Mouse (Mus musculus) spleen, adult 2 months (tissue): ENCODE measurements around the gene Cnpy1. TPM values are rescaled to one million over a fixed set of nuclear protein-coding genes. Genes with fewer than 3 reads are reported as not detected.

Experiments used
- DNase-seq, 2 experiments: peaks; one replicate each; pipeline versions ENCODE4 v3.0.0 to v3.0.0-alpha.2; 2012 to 2021; ENCODE audit warnings: low spot score in 2 of 2, low read depth in 1 of 2
- H3K27ac ChIP-seq: fragments of 200-500 bp; 2 replicates; pipeline ENCODE4 v1.5.1; 2012; ENCODE audit warnings: low read length, inconsistent platforms; ENCODE audit not compliant: insufficient read depth
- H3K27me3 ChIP-seq: fragments of 200-500 bp; 2 replicates; pipeline ENCODE4 v1.6.1; 2012; ENCODE audit warnings: mild to moderate bottlenecking, moderate library complexity, low read length, inconsistent platforms; ENCODE audit not compliant: control insufficient read depth, insufficient read depth
- H3K36me3 ChIP-seq: fragments of 200-500 bp; 2 replicates; pipeline ENCODE4 v1.6.1; 2012; ENCODE audit warnings: mild to moderate bottlenecking, low read length, inconsistent platforms; ENCODE audit not compliant: control insufficient read depth, insufficient read depth
- H3K4me1 ChIP-seq: fragments of 200-500 bp; 2 replicates; pipeline ENCODE4 v1.6.1; 2011; ENCODE audit warnings: inconsistent platforms; ENCODE audit not compliant: control insufficient read depth, insufficient read depth, insufficient read length
- H3K4me3 ChIP-seq: fragments of 200-500 bp; 2 replicates; pipeline ENCODE4 v1.5.1; 2011; ENCODE audit warnings: mild to moderate bottlenecking, inconsistent platforms; ENCODE audit not compliant: insufficient read depth, insufficient read length; ENCODE audit errors: extremely low read depth
- CTCF ChIP-seq: fragments of 200-500 bp; IDR thresholded peaks from 2 replicates; pipeline ENCODE4 v1.5.1; 2011; ENCODE audit warnings: mild to moderate bottlenecking, inconsistent platforms; ENCODE audit not compliant: insufficient read depth, insufficient read length, insufficient replicate concordance; ENCODE audit errors: extremely low read depth
- POLR2A ChIP-seq: fragments of 200-500 bp; IDR thresholded peaks from 2 replicates; pipeline ENCODE4 v1.6.1; 2011; ENCODE audit warnings: low read depth, low read length, inconsistent platforms
- WGBS: fragments of 180-500 bp; shearing (Covaris S2); methylation state at CpG from one replicate; pipeline ENCODE4 v1.1.7; 2018; 5-methylcytosine and 5-hydroxymethylcytosine counted together
- polyA plus RNA-seq: library from polyadenylated mRNA; depleted of rRNA; stranded (reverse); fragments of >200 nt; gene quantifications from 2 replicates; pipeline ENCODE4 v1.2.3, GENCODE M21; 2012

The Cnpy1 gene
- polyA plus RNA-seq, 1 experiment: not detected

DNA sequence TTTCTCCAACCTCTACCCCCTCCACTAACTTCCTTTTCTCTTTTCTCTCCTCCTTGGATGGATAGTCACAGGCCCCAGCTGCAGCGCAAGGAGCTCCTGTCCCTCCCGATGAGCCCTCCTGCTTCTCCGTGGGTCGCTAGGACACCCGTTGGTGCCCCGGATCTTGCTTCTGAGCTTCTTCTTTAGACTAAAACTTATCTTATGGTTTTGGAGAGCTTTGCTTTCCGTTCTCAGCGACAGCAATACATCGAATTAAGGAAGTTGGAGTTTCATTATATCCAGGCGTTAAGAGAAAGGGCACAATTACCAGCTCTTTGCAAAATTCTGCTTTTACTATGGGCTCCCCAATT lies 70.1 kb downstream of the Cnpy1 start:
- WGBS: 1% methylated on average over 10 of the region's 10 CpGs
- Histone ChIP-seq H3K4me1 (no peaks in the 10 kb centered on the region), H3K4me3 (no peak overlapping the region), H3K36me3 (no peaks in the 10 kb centered on the region), H3K27me3 (peaks cover 9% of the 10 kb centered on the region), H3K27ac (no peak overlapping the region)
- TF ChIP-seq CTCF (no peak), POLR2A (no peak)
- DNase-seq: no peak

DNA sequence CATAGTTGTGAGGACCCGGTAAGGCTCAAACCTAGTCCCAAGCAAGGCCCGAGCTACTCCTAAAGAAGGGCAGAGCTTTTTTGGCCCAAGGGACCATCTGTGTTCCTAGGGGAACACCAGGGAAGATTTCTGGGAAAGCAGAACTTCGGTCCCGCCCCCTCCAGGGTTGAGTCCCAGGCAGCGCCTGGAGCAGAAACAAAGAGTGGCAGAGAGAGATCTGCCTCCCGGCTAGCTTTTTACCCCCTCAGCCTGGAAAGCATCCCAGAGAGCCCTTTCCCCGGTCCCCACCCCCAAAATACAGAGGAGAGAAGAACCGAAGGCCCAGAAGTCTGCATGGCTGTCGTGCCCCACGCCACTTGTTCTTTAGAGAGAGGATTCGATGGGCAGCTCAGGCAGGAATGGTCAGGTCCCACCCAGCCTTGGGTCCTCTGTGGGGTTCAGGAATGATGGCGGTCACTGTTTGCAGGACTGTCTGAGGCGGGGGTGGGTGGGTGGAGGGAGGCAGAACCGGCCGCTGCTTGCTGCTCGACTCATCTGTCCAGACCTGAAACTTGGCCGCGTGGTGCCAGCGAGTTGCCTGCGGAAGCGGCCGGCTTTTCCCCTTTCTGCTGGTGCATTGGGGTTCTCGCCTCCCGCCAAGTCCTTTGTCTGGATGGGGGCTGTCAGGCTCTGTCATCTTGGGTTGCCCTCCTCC lies 70.6 kb downstream of the Cnpy1 start:
- DNase-seq: no peak
- 8% methylated on average over 24 of the region's 24 CpGs for WGBS
- no peak overlapping the region for H3K4me3 ChIP-seq
- no peaks in the 10 kb centered on the region for H3K36me3 ChIP-seq
- peaks cover 9% of the 10 kb centered on the region for H3K27me3 ChIP-seq
- TF ChIP-seq CTCF (no peak), POLR2A (no peak)
- H3K4me1 ChIP-seq: no peaks in the 10 kb centered on the region
- no peak overlapping the region for H3K27ac ChIP-seq

DNA sequence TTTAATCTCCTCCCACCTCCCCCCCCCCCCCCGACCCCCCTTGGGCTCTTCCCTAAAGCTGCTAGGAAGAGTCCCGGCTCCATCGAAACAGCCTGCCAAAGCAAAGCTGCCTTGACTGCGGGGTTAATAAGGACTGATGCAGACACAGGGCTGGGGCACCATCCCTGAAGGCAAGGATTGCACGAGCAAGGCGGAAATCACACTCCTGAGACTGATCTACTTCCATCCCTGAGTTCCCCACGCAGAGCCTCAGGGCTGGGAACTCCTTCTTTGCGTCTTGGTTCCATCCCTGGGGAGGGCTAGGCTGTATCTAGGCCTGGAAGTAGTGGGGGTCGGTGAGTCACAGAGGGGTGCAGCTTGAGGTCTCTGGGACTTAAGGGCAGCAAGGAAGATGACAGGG lies 71.5 kb downstream of the Cnpy1 start:
- no peak overlapping the region for H3K4me3 ChIP-seq
- H3K27ac ChIP-seq: no peak overlapping the region
- WGBS: 8% methylated on average over 9 of the region's 9 CpGs
- peaks cover 9% of the 10 kb centered on the region for H3K27me3 ChIP-seq
- TF ChIP-seq CTCF: no peak
- TF ChIP-seq POLR2A: no peak
- no peaks in the 10 kb centered on the region for H3K36me3 ChIP-seq
- H3K4me1 ChIP-seq: no peaks in the 10 kb centered on the region
- no peak for DNase-seq

- Histone ChIP-seq H3K27me3 (peaks cover 11% of the 10 kb centered on the region), H3K27ac (no peak overlapping the region), H3K4me3 (no peak overlapping the region), H3K4me1 (0 out of 2 replicates have a peak, but pooled peaks cover under 1% of the 10 kb centered on the region), H3K36me3 (no peaks in the 10 kb centered on the region)
- DNase-seq: no peak
- TF ChIP-seq POLR2A (no peak), CTCF (no peak)
- WGBS: 35% methylated on average over 1 of the region's 1 CpGs
Observed at GRCm38 (mm10) chr5:28173674-28174073, 71.9 kb downstream of the Cnpy1 start.

DNA sequence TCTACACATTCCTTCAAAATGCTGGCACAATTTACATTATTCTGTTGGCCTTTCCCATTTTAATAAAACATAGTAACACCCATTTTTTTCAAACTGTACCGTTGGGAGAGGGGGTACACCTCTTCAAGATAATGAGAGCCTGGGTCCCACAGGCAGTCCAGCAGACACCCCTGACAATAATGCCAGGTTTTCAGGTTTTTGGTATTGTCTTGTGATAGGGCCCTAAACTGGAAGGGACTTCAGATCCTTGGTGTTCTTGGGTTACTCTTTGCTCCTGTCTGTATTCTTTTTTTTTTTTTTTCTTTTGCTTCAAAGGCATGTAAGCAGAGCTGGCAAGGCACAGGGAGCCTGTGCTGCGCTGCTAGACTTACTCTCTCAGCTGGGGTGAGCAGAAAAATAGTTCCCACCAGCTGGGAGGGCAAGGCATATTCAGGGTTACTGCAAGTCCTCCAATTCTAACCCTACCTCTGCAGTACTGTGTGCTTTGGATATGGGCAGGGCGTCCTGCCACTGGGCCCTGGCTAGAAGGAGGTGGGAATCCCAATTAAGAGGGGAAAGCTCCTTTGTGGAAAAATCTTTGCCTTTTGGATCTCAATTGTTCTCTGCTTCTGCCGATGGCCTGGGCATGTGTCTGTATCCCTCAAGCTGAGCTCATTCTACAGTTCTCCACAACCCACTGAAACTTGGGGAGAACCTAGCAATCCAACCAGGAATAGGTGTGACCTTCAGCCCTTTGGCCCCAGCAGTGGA lies 72.5 kb downstream of the Cnpy1 start:
- Histone ChIP-seq H3K36me3 (no peaks in the 10 kb centered on the region), H3K27me3 (peaks cover 16% of the 10 kb centered on the region), H3K4me1 (peaks cover 3% of the 10 kb centered on the region; the same call in 1 of the 2 replicates), H3K4me3 (no peak overlapping the region), H3K27ac (no peak overlapping the region)
- 12% methylated on average over 4 of the region's 4 CpGs for WGBS
- no peak for TF ChIP-seq POLR2A
- no peak for TF ChIP-seq CTCF
- DNase-seq: no peak

DNA sequence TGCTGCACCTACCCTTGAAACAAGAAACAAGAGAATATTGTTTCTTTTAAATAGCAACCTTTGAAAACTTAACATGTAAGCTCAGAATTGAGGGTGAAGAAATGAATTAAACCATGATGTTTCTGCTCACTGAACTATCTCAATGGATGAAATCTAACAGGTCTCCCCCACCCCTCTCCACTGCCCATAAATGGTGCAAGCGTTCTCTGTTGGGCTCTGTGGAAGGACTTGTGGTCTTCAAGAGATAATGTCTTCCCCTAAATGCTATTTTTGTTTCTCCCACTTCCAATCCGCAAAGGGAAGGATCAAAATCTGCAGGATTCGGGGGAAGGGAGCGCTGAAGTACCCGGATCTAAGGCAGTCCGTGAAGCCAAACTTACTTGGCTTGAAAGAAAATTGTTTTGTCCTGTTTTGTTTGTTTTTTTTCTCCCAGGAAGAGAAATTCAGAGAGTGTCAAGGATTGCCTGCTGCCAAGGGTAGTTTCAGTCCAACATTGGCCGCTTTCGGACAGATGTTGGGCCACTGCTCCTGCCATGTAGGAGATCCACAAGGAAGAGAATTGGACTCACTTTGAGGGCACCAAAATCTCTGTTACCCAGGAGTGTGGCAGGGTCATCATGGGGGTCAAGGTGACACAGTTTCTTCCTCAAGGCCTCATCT lies 73.2 kb downstream of the Cnpy1 start:
- Histone ChIP-seq H3K4me1 (peaks cover 3% of the 10 kb centered on the region; the same call in 1 of the 2 replicates), H3K4me3 (no peak overlapping the region), H3K27ac (no peak overlapping the region), H3K27me3 (peaks cover 23% of the 10 kb centered on the region), H3K36me3 (no peaks in the 10 kb centered on the region)
- TF ChIP-seq CTCF (no peak), POLR2A (no peak)
- DNase-seq: no peak
- WGBS: 19% methylated on average over 8 of the region's 8 CpGs
